Mouse (Mus musculus) cerebellum, adult (tissue): ENCODE data around the gene Dennd6b.

Experiments
- ATAC-seq: cut with Nextera tagmentation; 2 replicates; pipeline ENCODE4 v1.9.2; 2017; ENCODE audit warnings: mild to moderate bottlenecking, moderate library complexity, mixed read lengths; ENCODE audit not compliant: insufficient number of reproducible peaks, low FRiP score, low TSS enrichment

The Dennd6b gene

GRCm38 (mm10) chr15:89165478-89165877 is 30.8 kb downstream of the Dennd6b start:
- no peak for ATAC-seq

- ATAC-seq: no peak
Observed at GRCm38 (mm10) chr15:89161397-89161796, 34.9 kb downstream of the Dennd6b start.

- no peak for ATAC-seq
Observed at GRCm38 (mm10) chr15:89158516-89158915, 37.8 kb downstream of the Dennd6b start.

- ATAC-seq: no peak
Observed at GRCm38 (mm10) chr15:89157954-89158353, 38.3 kb downstream of the Dennd6b start.

GRCm38 (mm10) chr15:89152312-89152711 is 44.0 kb downstream of the Dennd6b start:
- ATAC-seq: no peak

GRCm38 (mm10) chr15:89150041-89150390 is 46.3 kb downstream of the Dennd6b start:
- ATAC-seq: no peak

- ATAC-seq: no peak
Observed at GRCm38 (mm10) chr15:89149271-89150040, 46.8 kb downstream of the Dennd6b start, which contains the start of gene Mapk11. Gene Mapk11, minus strand, starts transcription at chr15:89149628.

GRCm38 (mm10) chr15:89148496-89149270 is 47.6 kb downstream of the Dennd6b start:
- no peak for ATAC-seq

- ATAC-seq: no peak
Observed at GRCm38 (mm10) chr15:89147895-89148294, 48.4 kb downstream of the Dennd6b start.

- no peak for ATAC-seq
Observed at GRCm38 (mm10) chr15:89147456-89147855, 48.8 kb downstream of the Dennd6b start.

GRCm38 (mm10) chr15:89147024-89147423 is 49.3 kb downstream of the Dennd6b start:
- ATAC-seq: no peak

GRCm38 (mm10) chr15:89146537-89146936 is 49.8 kb downstream of the Dennd6b start:
- peak; percentile 41; the same call in 1 of the 2 replicates for ATAC-seq

- ATAC-seq: no peak
Observed at GRCm38 (mm10) chr15:89145813-89146350, 50.4 kb downstream of the Dennd6b start.

GRCm38 (mm10) chr15:89144965-89145364 is 51.3 kb downstream of the Dennd6b start:
- no peak for ATAC-seq

GRCm38 (mm10) chr15:89143134-89143533 is 53.2 kb downstream of the Dennd6b start:
- ATAC-seq: no peak

GRCm38 (mm10) chr15:89141905-89142304 is 54.4 kb downstream of the Dennd6b start:
- ATAC-seq: no peak

GRCm38 (mm10) chr15:89141443-89141842 is 54.9 kb downstream of the Dennd6b start:
- no peak for ATAC-seq

- ATAC-seq: peak; percentile 56
Observed at GRCm38 (mm10) chr15:89140659-89141252, 55.5 kb downstream of the Dennd6b start, which contains the start of gene Mapk12. Gene Mapk12, minus strand, starts transcription at chr15:89140703.

GRCm38 (mm10) chr15:89140048-89140658 is 56.1 kb downstream of the Dennd6b start:
- peak; percentile 36 for ATAC-seq

- ATAC-seq: no peak
Observed at GRCm38 (mm10) chr15:89138531-89138930, 57.8 kb downstream of the Dennd6b start.
